Mouse (Mus musculus): ENCODE measurements around the gene Ccdc92b. TPM values are rescaled to one million over a fixed set of nuclear protein-coding genes. Genes with fewer than 3 reads are reported as not detected.
"Not testable (repeated sequence)": the region's sequence is repeated elsewhere in the genome, so short reads cannot be mapped to it uniquely, and the experiment has no call there.

Ccdc92b gene
- 1 to 10 TPM; 6.5 to 6.6 TPM for total RNA-seq (2021)
- long read RNA-seq, experiment 1, full-length matches to known transcripts, result 2 of 5 reads
- long read RNA-seq, experiment 1, partial matches to known transcripts, result 0 of 5 reads
- long read RNA-seq, experiment 1, other reads (novel, unspliced or antisense), result 3 of 5 reads
- long read RNA-seq, experiment 2, full-length matches to known transcripts, result 1 of 4 reads
- long read RNA-seq, experiment 2, partial matches to known transcripts, result 2 of 4 reads
- long read RNA-seq, experiment 2, other reads (novel, unspliced or antisense), result 1 of 4 reads

DNA sequence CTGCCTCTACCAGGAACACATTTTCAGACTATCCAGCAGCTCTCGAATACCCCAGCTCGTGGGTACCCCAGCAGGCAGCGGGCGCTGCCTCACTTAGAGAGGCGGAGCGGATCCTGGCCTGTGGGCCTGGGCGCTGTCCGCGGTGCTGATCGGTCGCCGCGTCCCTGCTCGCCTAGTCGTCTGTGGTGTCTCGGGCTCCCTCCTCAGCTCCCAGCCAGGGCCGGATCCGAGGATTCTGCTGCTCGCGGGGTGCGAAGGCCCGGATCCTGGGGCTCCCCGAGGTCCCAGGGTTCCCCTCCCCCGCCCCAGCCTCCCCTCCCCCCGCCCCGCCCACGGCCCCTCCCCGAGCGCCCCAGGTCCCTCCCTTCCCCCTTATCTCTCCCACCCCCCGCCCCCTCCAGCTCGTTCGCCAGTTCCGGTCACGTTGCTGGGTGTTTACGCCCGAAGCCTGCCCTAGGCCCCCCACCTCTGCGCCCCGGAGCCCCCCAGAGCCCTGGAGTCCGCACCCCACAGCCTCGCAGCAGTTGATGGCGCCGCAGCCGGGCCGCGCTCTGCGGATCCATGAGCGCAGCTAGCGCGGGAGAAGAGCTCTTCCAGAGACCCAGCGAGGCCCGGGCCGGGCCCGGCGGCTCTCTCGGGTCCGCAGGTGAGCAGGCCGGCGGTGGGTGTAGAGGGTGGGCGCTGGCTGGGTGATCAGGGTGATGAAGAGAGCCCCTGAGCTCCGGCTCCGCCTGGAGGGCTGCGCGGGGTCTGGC, at the start of gene Ccdc92b:
Gene Ccdc92b (plus strand): TSS at position 405 of the 755 bp plus-strand sequence.
- peak; percentile 66 to 82 for DNase-seq (ENCODE audit: low spot score in 2 of 2)

DNA sequence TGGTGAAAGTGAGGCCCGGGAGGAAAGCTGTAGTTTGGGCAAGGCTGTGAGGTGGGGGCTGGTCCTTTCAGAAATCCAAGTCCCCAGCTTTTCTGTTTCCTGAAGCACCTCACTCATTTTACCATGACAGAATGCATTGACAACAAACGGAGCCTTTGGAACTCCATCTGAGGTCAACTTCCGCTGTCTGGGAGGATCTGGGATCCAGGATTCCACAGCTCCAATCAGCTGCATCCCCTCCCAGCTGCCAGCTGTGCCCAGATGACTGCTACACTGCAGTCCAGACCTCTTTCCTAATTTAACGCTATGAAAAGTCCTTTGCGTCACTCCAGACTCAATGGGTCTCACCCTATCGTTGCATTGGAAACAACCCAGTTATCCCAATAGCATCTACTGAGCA, 49.7 kb upstream of the Ccdc92b start:
- no peak for DNase-seq (ENCODE audit: low spot score in 2 of 2)

DNA sequence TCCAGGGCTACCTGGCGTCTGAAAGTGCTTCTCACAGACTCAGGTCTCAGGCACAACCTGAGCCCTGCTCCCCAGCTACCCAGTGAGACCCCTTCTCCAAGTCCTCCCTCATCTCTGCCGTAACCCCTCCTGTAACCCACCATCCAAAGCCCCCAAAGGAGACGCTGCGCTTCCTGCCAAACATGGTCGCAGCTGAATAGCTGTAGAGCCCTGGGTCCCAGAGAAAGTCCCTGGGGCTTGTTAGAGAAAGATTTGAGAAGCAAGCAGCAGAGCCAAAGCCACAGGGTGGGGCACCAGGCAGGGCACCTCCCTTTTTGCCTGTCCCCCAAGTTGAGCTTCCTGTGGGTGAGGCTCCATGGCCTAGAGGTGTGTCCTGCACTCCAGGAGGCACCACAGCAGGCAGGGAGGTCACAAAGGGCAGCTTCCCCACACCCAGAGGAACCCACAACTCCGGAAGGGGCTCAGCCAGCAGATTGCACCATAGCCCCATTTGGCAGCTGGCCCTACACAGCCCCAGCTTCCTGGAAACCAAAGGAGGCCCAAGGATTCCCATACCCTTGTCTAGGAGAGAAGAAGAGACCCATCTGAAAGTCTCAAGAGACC, 46.8 kb upstream of the Ccdc92b start:
- DNase-seq (ENCODE audit: low spot score in 2 of 2), result no peak

DNA sequence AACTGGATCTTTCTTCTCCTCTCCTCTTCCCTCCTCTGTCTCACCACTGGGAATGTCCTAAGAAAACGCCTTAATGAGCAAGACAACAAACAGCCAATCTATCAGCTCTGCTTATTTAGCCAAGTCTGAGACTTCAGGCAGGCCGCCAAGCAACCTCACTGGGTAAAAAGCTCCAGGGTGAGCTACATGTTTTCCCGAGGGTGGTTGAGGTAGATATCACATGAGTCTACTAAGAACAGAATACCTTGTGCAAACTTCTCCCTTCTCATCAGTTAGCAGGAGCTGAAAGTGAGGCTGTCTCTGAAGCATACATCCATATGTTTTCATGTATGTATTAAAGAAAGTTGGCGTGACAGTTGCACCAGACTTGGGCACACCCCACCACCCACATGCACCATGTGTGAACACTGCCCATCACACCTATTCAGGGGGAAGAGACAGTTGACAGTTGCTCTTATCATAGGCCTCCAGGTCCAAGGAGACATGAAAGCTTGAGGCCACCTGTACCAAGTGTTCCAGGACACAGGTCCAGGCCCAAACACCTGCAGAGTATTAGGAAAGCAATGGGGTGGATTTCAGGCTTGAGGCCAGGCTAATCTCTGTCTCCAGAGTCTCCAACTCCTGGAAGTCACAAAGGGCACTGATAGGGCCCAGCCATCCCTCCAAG, 44.5 kb upstream of the Ccdc92b start:
- DNase-seq (ENCODE audit: low spot score in 2 of 2), result no peak

DNA sequence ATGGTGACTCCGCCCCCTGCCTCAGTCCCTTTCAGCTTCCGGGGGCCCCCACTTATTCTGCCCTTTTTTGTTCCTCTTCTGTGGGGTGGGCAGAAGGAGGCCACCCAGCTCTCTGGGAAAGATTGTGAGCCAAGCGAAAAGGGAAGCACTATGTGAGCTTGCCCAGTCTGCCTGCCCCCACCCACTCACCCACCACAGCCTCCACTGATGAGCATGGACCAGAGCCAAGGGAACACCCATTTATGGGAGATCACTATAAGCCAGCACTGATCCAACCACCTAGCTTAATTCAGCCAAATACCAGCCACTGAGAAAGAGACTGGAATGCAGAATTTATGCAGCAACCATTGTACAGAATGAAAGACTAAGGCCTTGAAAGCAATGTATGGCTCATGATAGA, 43.5 kb upstream of the Ccdc92b start:
- no peak for DNase-seq (ENCODE audit: low spot score in 2 of 2)

DNA sequence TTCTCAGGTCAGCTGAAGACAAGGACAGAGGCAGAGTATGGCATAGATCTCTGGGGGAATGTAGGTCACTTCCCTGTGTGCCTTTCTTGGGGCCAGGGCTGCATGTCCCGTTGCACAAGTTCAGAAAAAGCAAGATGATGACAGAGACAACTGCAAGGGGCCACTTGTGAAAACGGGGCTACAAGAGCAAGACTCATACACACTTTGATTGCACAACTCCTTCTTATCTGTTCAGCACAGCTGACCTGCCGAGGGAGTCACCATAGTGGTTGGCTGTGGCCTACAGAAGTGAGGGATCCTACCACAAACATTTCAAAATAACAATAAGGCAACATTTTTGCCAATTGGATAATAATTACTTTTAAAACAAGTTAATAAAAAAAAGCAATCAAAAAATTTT, 42.3 kb upstream of the Ccdc92b start:
- no peak for DNase-seq (ENCODE audit: low spot score in 2 of 2)

DNA sequence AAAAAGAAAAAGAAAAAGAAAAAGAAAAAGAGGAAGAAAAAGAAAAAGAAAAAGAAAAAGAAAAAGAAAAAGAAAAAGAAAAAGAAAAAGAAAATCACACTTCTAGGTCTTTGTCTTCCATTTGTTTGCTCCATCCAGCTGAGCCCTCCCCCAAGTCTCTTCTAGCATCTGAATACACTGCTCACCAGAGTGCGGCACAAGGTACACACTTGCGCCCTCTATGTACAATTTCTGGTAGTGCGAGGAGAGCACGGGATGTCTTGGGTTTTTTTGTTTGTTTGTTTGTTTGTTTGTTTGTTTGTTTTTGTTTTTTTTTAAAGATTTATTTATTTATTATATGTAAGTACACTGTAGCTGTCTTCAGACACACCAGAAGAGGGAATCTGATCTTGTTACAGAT, 38.1 kb upstream of the Ccdc92b start:
- not testable (repeated sequence) for DNase-seq (ENCODE audit: low spot score in 2 of 2)

DNA sequence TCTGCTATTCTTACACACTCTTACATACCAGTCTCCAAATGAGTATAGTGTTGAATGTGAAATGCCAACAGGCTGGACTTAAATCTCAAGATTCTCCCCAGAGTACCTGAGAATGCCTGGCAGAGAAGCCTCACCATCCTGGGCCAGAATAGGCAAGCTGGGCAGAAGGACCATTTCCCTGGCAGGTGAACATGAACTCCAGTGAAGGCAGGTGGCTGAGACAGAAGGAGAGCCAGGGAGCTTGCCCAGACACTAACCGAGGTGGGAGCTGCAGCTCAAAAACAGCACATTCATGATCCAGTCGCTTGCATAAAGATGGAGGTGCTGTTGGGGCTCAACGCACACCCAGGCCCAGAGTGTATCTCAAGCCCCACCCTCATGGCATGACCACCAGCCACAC, 36.9 kb upstream of the Ccdc92b start:
- no peak for DNase-seq (ENCODE audit: low spot score in 2 of 2)

DNA sequence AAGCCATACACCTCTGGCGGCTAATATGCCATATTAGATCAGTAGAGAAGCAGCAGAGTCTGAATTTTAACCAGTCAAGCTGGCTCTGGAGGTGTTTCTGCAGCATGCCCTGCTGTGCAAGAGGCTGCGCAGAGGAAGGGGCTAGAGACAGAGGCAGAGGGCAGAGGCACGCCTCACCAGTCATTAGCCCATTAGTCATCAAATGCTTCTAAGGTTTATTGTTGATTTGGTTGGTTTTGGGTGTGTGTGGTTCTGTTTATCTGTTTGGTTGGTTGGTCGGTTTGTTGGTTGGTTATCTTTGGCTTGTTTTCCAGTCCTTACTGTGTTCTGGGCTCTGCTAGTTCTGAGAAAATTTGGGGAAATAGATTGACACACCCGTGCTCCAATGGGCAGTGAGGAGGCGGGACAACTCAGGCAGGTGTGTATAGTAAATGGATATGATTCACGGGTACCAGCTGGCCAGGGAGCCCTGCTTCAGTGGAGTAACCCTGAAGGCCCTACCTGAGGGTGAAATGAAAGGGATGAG, 35.5 kb upstream of the Ccdc92b start:
- DNase-seq (ENCODE audit: low spot score in 2 of 2), result no peak

DNA sequence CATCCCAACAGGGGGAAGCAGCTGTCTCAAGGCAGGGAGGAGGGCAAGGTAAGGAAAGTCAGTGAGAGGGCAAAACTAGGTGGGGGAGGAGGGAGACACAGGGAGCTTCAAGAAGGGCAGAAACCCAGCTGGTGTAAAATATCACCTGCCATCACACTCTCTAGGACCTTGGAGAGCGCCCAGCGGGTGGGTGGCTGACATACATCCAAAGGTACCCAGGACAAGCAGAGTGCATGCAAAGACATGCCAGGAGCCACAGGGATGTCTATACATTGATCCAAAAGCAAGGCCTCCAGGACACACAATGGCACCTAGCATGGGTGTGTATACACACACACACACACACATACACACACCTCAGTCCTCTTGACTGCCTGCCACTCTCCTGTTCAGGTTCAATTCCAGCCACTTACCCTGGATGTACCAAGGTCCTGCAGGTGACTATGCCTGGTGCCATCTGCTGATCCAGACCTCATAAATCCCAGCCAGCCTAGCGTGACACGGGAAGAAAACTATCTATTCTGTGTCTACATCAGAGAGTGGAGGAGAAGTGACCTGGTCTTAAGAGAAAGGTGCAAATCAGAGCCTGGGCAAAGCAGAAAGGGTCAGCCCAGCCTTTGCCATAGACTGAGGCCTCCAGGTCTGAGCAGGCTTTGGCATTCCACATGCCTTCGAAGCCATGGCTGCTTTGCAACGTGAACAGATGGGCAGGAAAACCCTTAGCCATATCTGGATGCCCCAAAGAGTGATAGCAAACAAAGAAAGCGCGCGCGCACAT, 34.3 kb upstream of the Ccdc92b start:
- DNase-seq (ENCODE audit: low spot score in 2 of 2), result peak in 1 of 2 experiments; percentile 15

DNA sequence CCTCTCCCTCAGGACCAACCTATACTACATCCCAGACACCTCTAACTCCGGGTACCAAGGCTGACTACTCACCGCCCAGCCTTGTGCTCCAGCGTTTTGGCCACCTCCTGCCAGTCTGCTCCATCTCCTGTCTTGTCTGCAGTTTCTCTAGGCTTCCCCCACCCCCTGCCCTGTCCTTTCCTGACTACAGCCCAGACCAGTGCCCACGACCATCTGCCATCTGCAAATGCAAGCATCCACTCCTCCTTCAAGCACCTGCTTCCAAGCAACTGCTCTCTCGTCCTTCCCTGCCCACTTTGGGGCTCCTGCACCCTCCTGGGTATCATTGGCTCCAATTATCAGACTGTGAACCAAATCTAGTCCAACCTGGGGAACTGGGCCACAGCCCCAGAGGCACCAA, 33.0 kb upstream of the Ccdc92b start:
- DNase-seq (ENCODE audit: low spot score in 2 of 2), result no peak

DNA sequence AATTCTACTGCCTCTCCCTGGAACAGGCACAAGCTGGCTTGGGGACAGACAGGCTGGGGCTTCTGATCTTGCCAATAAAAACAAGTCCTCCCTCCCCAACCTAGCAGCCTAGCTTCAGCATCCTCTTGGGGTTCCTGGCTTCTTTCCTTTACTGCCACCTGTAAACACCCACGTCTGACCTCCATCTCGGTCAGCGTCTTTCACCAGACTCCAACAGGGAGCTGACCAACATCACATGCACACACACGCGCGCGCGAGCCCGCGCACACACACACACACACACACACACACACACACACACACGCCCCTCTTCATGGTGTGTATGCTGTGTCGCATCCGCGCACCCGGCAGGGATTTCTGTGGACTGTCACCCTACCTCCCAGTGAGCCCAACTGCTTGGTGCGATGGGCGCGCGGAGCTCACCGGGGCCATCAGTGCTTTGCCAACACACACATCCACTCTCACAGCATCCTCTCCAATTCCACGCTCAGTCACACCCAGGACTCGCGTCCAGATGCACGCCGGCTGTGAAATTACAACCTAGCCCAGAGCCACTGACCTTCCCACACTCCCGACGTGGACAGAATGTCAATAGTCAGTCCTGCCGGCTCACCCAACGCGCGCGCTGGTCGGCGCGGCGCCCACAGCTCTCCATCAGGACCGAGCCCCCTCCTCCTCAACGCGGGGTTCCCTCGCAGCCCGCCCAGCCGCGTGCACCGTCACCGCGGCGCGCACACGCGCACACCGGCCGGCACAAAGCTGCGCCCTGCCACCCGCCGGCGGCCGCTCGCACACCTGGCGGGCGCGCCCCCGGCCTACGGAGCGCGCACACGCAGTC, 29.8 kb upstream of the Ccdc92b start:
- DNase-seq (ENCODE audit: low spot score in 2 of 2), result no peak

DNA sequence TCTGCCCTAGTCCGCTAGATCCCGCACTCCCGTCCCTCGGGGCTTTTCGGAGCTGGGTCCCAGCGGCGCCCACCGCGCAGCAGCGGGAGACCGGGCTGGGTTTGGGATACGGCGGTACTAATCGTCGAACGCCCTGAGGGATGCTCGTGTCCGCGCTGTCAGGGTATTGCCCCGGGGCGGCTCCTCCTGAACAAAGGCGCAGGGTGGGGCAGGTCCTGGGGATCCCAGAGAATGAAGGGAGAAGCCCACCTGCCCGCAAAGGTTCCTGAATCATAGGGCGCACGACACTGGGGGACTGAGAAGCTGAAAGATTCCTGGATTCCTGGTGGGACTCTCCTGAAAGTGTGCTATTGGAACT, 29.2 kb upstream of the Ccdc92b start:
- no peak for DNase-seq (ENCODE audit: low spot score in 2 of 2)

DNA sequence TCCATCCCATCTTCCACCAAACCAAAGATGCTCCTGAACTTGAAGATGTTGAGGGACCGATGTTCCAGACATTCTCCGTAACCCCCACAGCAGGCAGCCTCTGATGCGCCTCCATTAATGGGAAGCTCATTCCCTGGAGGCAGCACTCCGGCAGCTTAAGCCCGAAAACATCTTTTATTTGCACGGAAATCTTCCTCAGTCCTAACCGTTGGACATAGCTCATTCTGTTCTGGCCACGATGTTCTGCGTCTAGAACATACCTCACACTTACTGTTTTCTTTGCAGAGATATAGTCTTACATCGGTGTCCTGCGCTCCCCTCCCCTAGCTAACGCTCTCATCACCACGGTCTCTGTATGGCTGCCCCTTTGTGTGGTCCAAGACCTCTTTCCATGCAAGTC, 28.7 kb upstream of the Ccdc92b start:
- no peak for DNase-seq (ENCODE audit: low spot score in 2 of 2)

DNA sequence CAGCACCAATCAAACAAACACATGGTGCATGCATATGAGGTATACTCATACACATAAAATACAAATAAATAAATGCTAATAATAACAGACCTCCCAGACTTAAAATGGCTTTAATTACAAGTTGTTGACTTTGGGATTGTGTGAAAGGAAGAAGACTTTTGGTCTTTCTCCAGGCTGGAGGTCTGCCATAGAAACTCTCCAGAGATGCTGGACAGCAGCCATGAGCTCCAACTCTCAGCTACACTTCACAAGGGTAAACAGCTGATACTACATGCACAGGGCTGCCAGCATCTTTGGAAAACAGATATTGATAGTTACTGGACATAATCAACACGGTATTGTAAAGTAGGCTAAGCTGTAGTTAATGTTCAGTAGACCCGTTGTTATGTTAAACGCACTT, 27.2 kb upstream of the Ccdc92b start:
- DNase-seq (ENCODE audit: low spot score in 2 of 2), result no peak

DNA sequence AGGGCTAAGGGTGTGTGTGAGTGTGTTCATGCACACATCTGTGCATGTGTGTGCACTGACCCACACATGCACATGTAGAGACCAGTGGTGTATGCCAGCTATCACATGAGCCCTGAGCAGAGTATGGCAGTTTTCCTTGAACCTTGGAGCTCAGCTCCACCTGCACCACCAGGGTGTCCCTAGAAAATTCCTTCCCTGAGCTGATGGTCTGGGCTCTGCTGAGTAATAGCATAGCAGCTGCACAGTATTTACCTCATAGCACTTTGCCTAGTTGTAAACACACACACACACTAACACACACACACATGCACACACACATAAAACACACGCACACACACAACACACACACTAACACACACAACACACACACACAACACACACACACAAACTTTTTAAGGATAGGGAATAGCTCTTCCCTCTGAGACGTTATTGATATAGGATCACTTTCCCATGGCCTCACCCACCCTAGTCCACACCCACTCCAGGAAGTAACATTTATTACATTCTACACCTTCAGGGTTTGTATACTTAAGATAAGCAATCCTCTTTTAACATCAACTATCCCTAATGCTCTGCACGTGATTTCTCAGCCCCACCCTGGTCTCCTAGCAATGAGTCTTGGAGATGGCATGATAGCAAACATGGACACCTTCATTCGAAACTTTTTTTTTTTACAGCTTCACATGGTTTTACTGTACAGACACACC, 22.0 kb upstream of the Ccdc92b start:
- no peak for DNase-seq (ENCODE audit: low spot score in 2 of 2)

DNA sequence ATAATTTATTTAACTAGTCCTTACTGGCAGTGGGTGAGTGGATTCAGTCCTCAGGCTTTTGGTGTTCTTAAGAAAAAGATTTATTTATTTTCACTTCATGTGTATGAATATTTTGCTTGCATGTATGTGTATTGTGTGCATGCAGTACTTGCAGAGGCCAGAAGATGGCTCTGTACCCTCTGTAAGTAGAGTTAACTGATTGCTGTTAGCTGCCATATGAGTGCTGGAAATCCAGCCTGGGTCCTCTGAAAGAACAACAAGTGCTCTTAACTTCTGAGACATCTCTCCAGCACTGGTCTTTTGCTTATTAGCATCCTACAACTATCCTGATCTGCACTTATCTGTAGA, 21.4 kb upstream of the Ccdc92b start:
- no peak for DNase-seq (ENCODE audit: low spot score in 2 of 2)

DNA sequence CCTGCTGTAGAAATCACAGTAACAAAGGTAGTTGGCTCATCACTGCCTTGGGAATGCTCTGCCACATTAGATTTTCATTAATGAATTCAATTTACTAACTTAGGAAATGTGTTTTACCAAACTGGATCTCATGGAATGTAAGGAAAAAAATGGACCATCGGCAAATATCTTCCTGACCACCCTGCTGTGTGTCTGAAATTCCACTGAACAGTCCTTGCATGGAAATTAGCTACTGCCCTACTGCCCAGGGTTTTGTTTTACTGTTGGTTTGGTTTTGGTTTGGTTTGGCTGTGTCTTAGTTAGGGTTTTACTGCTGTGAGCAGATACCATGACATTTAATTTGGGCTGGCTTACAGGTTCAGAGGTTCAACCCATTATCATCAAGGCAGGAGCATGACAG, 17.1 kb upstream of the Ccdc92b start:
- DNase-seq (ENCODE audit: low spot score in 2 of 2), result no peak

DNA sequence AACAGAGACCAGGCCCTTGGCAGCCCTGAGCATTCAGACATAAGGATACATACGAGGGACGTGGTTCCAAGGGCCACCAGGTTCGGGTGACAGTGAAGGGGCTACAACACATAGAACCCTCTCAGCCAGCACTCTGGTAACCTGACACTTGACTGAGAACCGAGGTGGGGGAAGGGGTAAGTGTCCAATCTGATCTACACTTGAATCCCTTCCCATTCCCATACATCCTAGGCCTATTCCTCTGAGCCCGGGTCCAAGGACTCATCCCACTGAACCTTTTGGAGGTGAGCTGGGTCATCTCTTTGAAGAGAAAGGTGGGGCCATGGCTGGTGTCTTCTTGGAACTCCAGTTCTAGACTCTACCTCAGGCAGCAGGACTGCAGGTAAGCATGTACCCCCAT, 9.3 kb upstream of the Ccdc92b start:
- no peak for DNase-seq (ENCODE audit: low spot score in 2 of 2)
